Comparison of ENCODE assay signal across 11 mouse cellular contexts in the genomic region with DNA sequence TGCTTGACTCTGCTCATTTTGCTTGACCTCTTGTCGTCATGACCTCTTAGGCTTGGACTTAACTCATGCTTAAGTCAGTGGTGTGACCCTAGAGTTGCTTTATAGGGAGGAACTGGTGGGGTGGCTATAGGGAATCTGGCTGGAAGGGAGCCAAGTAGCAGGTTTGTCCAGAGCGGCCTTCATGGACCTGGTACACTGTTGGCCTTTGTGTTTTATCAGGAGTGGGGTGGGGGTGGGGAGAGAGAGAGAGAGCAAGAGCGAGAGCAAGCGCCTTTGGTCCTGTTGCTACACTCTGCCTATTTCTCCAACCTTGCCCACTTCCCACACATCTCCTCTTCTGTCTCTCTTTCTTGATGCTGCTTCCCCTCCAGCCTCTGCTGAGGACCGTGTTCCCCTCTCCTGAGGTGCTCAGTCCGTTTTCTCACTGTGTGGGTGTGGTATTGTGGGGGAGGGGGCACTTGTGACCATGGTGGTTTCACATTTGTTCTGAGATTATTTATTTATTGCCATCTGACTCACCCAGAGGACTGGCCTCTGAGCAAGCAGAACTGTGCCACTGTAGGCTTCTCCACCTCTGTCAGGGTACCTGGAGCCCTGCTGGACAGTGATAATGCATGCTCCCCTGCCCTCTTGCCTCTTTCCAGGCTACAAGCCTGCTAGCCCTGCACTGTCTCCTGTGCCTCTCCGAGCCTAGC. TPM values are rescaled to one million over a fixed set of nuclear protein-coding genes. Genes with fewer than 3 reads are reported as not detected.
DNase-seq lines count a peak whose midpoint lies in the region; ATAC-seq and TF ChIP-seq lines count a peak whose summit lies in the region.
"Had no signal": no experiment of that assay in that cellular context is flagged by ENCODE, and none has a peak within 500 bp of the region (broad histone marks: within the 10 kb centered on the region; RNA-seq: fewer than 3 reads in every experiment).

No protein-coding gene starts in this region.

- TF ChIP-seq POLR2A in cerebellum, adult 2 months (IDR thresholded peaks at IDR 0.05; ENCODE audit: borderline replicate concordance, insufficient read depth, low read length) = no peak

- no peak for TF ChIP-seq CTCF in lung, postnatal 0 days (IDR thresholded peaks at IDR 0.05)
- TF ChIP-seq CTCF in midbrain, postnatal 0 days (IDR thresholded peaks at IDR 0.05) = no peak
- no peak for TF ChIP-seq CTCF in cerebellum, adult 2 months (IDR thresholded peaks at IDR 0.05; ENCODE audit: borderline replicate concordance, insufficient read depth, low read depth, low read length)

- no peaks in the 10 kb centered on the region for H3K9me3 ChIP-seq in lung, postnatal 0 days (ENCODE audit: low read length)
- no peaks in the 10 kb centered on the region for H3K9me3 ChIP-seq in midbrain, postnatal 0 days (ENCODE audit: low read length)
- H3K9me3 ChIP-seq: neural tube, embryonic 13.5 days had no signal

- no peaks in the 10 kb centered on the region for H3K27me3 ChIP-seq in lung, postnatal 0 days (replicated peaks; ENCODE audit: insufficient read depth, low read length)
- H3K27me3 ChIP-seq in midbrain, postnatal 0 days (ENCODE audit: insufficient read depth, low read length) = no peaks in the 10 kb centered on the region
- no peaks in the 10 kb centered on the region for H3K27me3 ChIP-seq in cerebellum, adult 2 months (ENCODE audit: control insufficient read depth, insufficient read depth, low read length)

- H3K4me1 ChIP-seq in lung, postnatal 0 days (ENCODE audit: insufficient read depth, low read depth, low read length) = no peaks in the 10 kb centered on the region
- H3K4me1 ChIP-seq in midbrain, postnatal 0 days (ENCODE audit: insufficient read depth, low read length) = no peaks in the 10 kb centered on the region
- H3K4me1 ChIP-seq in cerebellum, adult 2 months (ENCODE audit: control insufficient read depth, insufficient read depth, low read length) = no peaks in the 10 kb centered on the region

- 53% methylated on average over 7 of the region's 7 CpGs for WGBS in lung, postnatal 0 days
- WGBS in midbrain, postnatal 0 days = 76% methylated on average over 7 of the region's 7 CpGs
- WGBS in cerebellum, adult 2 months = 81% methylated on average over 7 of the region's 7 CpGs

- peak; percentile 42 for DNase-seq in urinary bladder, postnatal 25 days (ENCODE audit: low spot score)
- DNase-seq in urinary bladder, postnatal 4 days (ENCODE audit: low spot score in 2 of 2) = no peak
- peak; percentile 57 for DNase-seq in adrenal gland, postnatal 25 days
- DNase-seq in lung, postnatal 0 days (ENCODE audit: low spot score) = no peak
- DNase-seq in midbrain, postnatal 0 days (ENCODE audit: low spot score) = no peak
- DNase-seq in testis, postnatal 10 days (ENCODE audit: low spot score) = no peak
- no peak for DNase-seq in cerebellum, adult 2 months
- DNase-seq: embryo, embryonic 11 days; gastrocnemius, postnatal 25 days had no signal

- no peak for TF ChIP-seq EP300 in lung, postnatal 0 days (IDR thresholded peaks at IDR 0.05)

- no peaks in the 10 kb centered on the region for H3K36me3 ChIP-seq in lung, postnatal 0 days (ENCODE audit: insufficient read depth, low read length)
- H3K36me3 ChIP-seq in midbrain, postnatal 0 days (ENCODE audit: insufficient read depth, low read length) = no peaks in the 10 kb centered on the region
- H3K36me3 ChIP-seq: neural tube, embryonic 13.5 days had no signal

- H3K4me3 ChIP-seq in lung, postnatal 0 days (ENCODE audit: low read depth, low read length) = no peak overlapping the region
- no peak overlapping the region for H3K4me3 ChIP-seq in midbrain, postnatal 0 days (ENCODE audit: low read depth, low read length)
- no peak overlapping the region for H3K4me3 ChIP-seq in cerebellum, adult 2 months (replicated peaks; ENCODE audit: insufficient read depth, low read depth, low read length)
- H3K4me3 ChIP-seq: neural tube, embryonic 13.5 days had no signal

- peak; percentile 52 for ATAC-seq in lung, postnatal 0 days
- ATAC-seq in midbrain, postnatal 0 days (ENCODE audit: low FRiP score) = no peak
- ATAC-seq: activated CD4-positive, CD25-positive, alpha-beta regulatory T cell, adult 4 months had no signal

- H3K9ac ChIP-seq in lung, postnatal 0 days (replicated peaks; ENCODE audit: low read depth) = no peak overlapping the region
- no peak overlapping the region for H3K9ac ChIP-seq in midbrain, postnatal 0 days (replicated peaks; ENCODE audit: low read length, poor library complexity, severe bottlenecking)
- H3K9ac ChIP-seq: neural tube, embryonic 13.5 days had no signal

- H3K4me2 ChIP-seq in lung, postnatal 0 days (replicated peaks; ENCODE audit: low read depth, low read length) = no peak overlapping the region
- no peak overlapping the region for H3K4me2 ChIP-seq in midbrain, postnatal 0 days (ENCODE audit: low read depth, low read length, poor library complexity, severe bottlenecking)
- H3K4me2 ChIP-seq: neural tube, embryonic 13.5 days had no signal

- H3K27ac ChIP-seq in lung, postnatal 0 days (ENCODE audit: low read length) = no peak overlapping the region; the same call in 1 of the 2 replicates
- no peak overlapping the region for H3K27ac ChIP-seq in midbrain, postnatal 0 days (ENCODE audit: low read depth, low read length)
- H3K27ac ChIP-seq in cerebellum, adult 2 months (ENCODE audit: insufficient read depth, low read length) = no peak overlapping the region
- H3K27ac ChIP-seq: neural tube, embryonic 13.5 days had no signal

RNA-seq across cellular contexts. Expression of a gene that starts 7.4 kb away (rescaled TPM):
- 0.30 TPM in 1 of 2 replicates, not detected in the other for total RNA-seq in adrenal gland, postnatal 25 days (2021)
- 0.12 TPM in 1 of 2 replicates, not detected in the other for polyA plus RNA-seq in lung, postnatal 0 days (2015; fragmentation: Nextera tagmentation; extraction: Ambion mirVana)
- total RNA-seq in midbrain, postnatal 0 days (2014; rRNA removed) = 0.14 TPM in 1 of 2 replicates, not detected in the other
- 0.17 TPM in 1 of 2 replicates, not detected in the other for polyA plus RNA-seq in midbrain, postnatal 0 days (2015; fragmentation: Nextera tagmentation; extraction: Ambion mirVana)
- polyA plus RNA-seq in cerebellum, adult 2 months (2012; rRNA removed) = not detected in 2 replicates
- total RNA-seq: gastrocnemius, postnatal 25 days had no signal
- polyA plus RNA-seq: activated CD4-positive, CD25-positive, alpha-beta regulatory T cell, adult 4 months; neural tube, embryonic 13.5 days had no signal

RNA-seq across cellular contexts. Expression of a gene that starts 9.7 kb away (rescaled TPM):
- not detected in 2 replicates for total RNA-seq in adrenal gland, postnatal 25 days (2021)
- polyA plus RNA-seq in lung, postnatal 0 days (2015; fragmentation: Nextera tagmentation; extraction: Ambion mirVana) = 0.75 and 0.86 TPM in 2 replicates
- 0.71 and 1.2 TPM in 2 replicates for total RNA-seq in midbrain, postnatal 0 days (2014; rRNA removed)
- 0.59 and 0.72 TPM in 2 replicates for polyA plus RNA-seq in midbrain, postnatal 0 days (2015; fragmentation: Nextera tagmentation; extraction: Ambion mirVana)
- 0.15 and 0.16 TPM in 2 replicates for polyA plus RNA-seq in cerebellum, adult 2 months (2012; rRNA removed)
- polyA plus RNA-seq: activated CD4-positive, CD25-positive, alpha-beta regulatory T cell, adult 4 months had no signal

Comparison
In these comparisons a context has a peak if more than half of its experiments do, and no peak if none do; other contexts are left out.
1. DNase-seq: peak in urinary bladder, postnatal 25 days (single experiment) and adrenal gland, postnatal 25 days (single experiment); none in urinary bladder, postnatal 4 days (0 of 2), lung, postnatal 0 days (single experiment), midbrain, postnatal 0 days (single experiment), testis, postnatal 10 days (single experiment) and cerebellum, adult 2 months (0 of 2).